Mouse (Mus musculus) liver, postnatal 0 days (tissue): Measurements from ENCODE around the gene Mst1.

Source experiments
- CTCF ChIP-seq: sonication (generic); IDR thresholded peaks from 2 replicates; pipeline ENCODE4 v1.5.1; 2016; ENCODE audit warnings: antibody characterized with exemption, low read depth
- EP300 ChIP-seq: IDR thresholded peaks from 2 replicates; pipeline ENCODE4 v1.6.1; 2016; ENCODE audit warnings: antibody characterized with exemption, low read depth, mild to moderate bottlenecking

DNA sequence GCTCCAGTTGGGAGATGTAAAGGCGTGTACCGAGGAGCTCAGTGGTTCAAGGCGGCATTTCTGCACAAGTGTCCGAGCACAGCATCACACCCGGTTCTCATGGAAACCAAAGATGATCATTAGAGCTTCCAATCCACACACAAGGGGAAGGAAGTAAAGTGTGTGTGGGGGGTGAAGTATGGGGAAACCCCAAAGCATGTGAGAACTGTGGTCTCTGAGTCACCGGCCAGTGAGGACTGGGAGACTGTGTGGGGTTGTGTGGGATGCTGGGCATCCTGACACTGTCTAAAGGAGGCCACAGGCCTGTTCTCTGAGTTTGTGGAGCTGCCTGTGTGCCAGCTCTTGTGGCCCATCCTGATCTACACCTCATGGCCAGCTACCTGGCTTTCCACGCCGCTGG is 40.4 kb downstream of the Mst1 start:
- TF ChIP-seq CTCF (no peak), EP300 (no peak)
